Mouse (Mus musculus): ENCODE results near the gene Sri.

GRCm38 (mm10) chr5:8053827-8054226, 7.9 kb downstream of the Sri start:
- TF ChIP-seq CTCF (IDR thresholded peaks at IDR 0.05; ENCODE audit: insufficient read depth, low read depth, low read length) (no peak), POLR2A (IDR thresholded peaks at IDR 0.05; ENCODE audit: insufficient read depth, low read depth, low read length) (no peak)

Data from olfactory bulb, adult 2 months (tissue).